Mouse (Mus musculus): ENCODE measurements around the gene Cpd.
A peak's percentile ranks its signal among the peaks of the same experiment; 100 is the strongest.
"Not testable (repeated sequence)": the region's sequence is repeated elsewhere in the genome, so short reads cannot be mapped to it uniquely, and the experiment has no call there.

Cpd gene

DNA sequence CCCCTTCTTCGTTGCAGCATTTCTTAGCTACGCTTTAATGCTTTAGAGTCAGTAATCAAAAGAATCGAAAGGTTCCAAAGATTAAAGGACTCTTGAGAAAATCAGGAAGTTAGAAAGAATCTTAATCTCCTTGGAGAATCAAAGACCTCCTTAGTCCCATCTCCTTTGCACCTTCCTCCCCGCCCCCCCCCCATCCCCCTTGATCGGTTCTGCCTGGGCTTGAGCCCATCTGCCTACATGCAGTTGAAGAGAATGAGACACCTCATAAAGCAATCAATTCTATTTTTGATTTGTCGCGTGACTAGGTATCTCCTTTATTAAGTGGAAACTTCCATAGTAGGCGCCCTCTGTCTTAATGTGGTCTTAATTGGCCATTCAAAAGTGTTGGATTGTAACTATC lies 536 bp upstream of the Cpd start:
- DNase-seq (ENCODE audit: extremely low spot score) = no peak

DNA sequence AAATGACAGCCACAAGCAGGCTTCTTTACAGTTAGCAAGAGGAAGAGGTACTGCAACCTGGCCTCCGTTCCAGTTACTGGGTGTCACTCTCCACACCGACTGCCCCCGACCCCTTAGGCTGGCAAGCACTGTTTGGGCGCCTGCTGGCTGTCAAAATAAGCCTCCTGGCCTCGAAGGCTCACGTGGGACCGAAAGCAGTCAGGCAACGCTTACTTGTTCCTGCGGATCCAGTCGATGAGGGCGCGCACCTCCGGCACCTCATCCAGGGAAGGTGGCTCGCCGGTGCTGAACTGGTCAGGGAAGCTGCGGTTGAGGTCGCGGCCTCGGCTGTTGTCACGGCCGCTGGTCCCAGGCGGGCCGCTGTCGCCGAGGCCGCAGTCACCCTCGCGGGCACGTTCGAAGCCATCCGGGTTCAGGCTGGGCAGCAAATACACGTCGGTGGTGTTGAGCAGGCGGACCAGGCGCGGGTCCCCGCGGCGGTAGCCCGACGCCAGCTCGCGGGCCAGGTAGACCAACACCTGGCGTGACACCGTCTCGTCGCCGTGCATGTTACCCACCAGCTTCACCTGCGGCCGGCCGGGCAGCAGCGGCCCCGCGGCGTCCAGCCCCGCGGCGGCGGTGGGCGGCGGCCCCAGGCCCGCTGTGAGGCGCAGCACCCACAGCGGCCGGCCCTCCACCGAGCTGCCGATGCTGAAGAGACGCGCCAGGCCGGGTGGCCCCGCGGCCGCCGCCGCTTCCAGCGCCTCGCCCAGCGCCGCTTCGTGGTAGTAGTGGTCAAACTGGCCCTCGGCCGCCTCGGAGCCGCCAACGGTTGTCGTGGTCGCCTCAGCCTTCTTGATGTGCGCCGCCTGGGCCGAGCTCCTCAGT lies 574 bp downstream of the Cpd start:
- DNase-seq (ENCODE audit: extremely low spot score) = peak; percentile 40

DNA sequence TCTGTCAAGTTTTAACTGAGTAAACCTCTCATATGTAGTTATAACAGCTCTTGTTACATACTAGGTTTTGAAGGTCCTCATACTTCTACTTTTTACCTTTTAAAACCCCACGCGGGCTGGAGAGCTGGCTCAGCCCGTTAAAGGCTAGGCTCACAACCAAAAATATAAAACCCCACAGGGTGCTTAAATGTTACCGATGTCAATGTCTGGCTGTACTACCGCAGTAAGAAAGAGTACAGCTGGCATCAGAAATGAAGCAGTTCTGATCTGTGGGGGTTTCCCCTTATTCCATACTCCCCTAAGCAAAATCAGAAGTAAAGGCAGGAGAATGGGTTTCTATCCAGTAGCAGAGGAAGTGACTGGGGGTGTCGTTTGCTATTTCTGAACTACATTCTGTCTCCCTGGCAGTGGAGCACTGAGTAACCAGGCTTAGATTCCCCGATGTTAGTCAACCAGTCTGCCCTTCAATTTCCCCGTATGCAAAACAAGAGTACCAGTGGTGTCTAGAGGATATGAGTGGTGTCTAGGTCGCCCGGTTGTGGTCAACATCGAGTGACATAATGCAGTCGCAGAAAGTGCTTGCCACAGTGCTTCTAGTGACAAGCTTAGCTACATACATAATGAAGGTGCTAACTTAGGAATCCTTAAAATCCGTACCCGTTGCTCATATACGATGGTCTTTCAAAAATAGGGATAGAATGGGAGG lies 1.4 kb downstream of the Cpd start:
- DNase-seq (ENCODE audit: extremely low spot score) = no peak

DNA sequence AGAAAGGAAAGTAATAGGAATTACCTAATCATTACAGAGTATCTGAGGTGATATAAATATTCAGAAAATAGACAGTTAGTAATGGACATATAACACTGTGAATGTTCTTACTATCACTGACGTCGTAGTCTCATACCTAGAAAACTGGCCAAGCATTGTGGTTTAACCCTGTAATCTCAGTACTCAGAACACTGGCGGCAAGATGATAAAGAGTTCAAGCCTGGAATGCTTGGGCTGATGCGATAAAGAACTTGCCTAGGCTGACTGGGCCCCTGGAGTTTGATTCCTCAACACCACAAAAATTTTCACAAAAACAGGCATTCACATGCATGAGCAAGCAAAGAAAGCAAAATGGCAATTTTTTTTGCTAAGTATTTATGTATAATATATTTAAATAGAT lies 8.2 kb downstream of the Cpd start:
- no peak for DNase-seq (ENCODE audit: extremely low spot score)

DNA sequence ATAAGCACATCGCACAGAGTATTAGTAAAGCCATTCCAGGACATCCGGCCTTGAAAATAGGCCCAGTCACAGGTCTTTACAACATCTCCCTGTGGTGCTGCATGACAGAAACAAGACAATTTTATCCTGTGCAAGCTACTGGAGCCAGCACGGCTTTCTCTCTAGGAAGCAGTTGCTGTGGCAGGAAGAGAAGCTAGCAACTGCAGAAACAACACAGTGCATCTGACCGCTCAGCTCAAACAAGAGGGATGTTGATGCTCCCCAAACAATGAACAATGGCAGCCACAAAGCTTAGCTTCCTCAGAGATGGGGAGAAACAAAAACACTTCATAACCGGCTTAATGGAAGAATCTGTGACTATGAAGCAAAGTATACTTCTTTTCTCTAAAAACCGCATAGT lies 10.5 kb downstream of the Cpd start:
- DNase-seq (ENCODE audit: extremely low spot score) = no peak

DNA sequence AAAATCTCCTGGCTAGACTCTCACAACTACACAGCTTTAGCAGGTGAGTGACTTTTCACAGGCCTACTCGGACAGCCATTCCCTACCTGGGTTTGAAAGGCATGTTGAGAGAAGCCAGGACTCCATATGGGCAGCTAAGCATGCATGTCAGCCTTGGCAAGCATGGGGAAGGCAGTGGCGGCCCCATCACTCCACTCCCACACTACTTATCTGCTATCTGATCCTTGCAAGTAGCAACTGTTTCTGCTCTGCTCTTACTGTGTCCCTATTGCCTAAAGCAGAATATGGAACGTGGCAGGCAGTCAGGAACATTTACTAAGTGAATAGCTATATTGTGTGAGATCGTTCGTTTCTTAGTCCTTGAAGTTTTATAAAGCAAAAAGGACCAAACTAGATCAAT lies 10.9 kb downstream of the Cpd start:
- DNase-seq (ENCODE audit: extremely low spot score) = no peak

- DNase-seq (ENCODE audit: extremely low spot score) = no peak
These were observed 12.2 kb downstream of the Cpd start for GRCm38 (mm10) chr11:76834665-76835064.

GRCm38 (mm10) chr11:76824885-76825265 lies 21.9 kb downstream of the Cpd start:
- no peak for DNase-seq (ENCODE audit: extremely low spot score)

GRCm38 (mm10) chr11:76824238-76824884 lies 22.5 kb downstream of the Cpd start:
- no peak for DNase-seq (ENCODE audit: extremely low spot score)

- no peak for DNase-seq (ENCODE audit: extremely low spot score)
These were observed 23.2 kb downstream of the Cpd start for GRCm38 (mm10) chr11:76823641-76824040.

DNA sequence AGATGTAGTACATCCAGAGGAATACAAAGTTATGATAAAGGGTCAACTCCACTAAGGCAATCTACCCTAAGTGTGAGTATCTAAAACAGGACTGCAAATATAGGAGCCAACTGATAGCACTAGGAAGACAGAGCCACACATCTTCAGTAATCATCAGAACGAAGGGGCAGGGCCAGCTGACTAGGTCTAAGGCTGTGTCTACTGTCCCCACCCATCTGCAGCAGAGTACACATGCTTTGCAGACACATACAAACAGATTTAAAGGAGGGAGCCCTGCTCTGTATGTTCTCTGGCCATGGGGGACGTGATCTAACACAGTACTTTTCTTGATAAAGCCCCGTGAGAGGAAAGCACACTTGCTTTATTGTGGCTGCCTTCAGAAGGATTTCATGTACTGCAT lies 25.5 kb downstream of the Cpd start:
- DNase-seq (ENCODE audit: extremely low spot score) = no peak

DNA sequence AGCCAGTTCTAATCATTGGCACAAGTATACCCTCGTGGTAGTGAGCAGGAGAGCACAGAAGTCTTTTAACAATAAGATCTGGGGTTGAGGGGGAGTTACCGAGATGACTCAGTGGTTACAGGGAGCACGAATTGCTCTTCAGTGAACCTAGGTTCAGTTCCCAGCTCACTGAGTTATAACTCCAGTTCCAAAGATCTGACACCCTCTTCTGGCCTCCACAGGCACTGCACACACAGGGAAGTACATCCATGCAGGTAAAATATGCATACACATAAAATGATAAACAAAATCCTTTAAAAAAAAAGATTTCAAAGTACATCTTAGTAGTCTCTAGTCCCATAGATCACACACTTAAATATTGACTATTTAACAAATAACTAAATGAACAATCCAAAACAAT lies 29.2 kb downstream of the Cpd start:
- no peak for DNase-seq (ENCODE audit: extremely low spot score)

DNA sequence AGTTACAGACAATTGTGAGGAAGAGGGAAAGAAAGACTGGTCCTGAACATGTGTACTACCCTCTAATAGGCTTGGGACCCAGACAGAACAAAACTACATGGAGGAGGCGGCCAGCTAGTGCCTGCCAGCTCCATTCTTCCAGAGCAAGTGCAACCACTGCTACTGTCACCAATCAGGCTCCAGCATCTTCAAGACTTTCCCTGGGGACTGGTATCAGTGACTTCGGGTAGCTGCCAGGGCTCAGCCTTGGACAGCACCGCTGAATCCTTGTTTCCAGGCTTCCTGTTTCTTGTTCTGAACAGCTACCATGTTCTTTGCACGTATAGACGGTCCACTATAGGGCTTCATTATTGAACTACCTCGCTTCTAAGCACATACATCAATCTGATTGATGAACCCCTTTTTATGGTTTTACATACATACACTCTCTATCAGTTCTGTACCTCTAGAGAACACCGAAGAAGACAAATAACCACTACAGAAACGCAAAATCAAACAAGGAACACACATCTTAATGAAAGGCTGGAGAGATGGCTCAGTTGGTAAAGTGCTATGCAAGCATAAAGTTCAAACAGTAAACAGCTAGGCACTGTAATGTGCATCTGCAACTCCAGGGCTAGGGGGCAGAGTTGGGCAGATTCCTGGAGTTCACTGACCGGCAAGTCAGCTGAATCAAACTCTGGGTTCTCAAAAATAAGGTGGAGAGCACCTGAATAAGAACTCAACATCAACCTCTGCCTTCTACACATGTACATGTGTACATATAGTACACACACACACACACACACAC lies 35.9 kb downstream of the Cpd start:
- DNase-seq (ENCODE audit: extremely low spot score) = no peak

- DNase-seq (ENCODE audit: extremely low spot score) = no peak
These were observed 37.4 kb downstream of the Cpd start for GRCm38 (mm10) chr11:76809450-76809849.

DNA sequence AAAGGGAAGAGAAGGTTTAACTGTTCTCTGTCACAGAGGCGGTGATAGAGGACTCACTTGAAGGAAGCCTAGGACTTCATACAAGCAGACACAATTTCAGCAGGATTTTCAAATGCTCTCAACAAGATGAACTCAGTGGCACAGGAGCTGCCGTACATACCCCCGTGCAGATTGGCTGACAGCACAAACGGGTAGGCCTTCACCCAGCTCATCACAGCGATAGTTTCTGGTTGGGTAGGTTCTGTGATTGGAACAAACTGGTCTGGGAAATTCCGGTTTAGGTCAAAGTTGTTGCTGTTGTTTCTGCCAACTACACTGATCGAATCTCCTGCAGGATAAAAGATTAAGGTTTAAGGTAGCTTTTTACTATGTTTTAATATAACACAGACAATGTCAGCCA lies 38.3 kb downstream of the Cpd start:
- no peak for DNase-seq (ENCODE audit: extremely low spot score)

GRCm38 (mm10) chr11:76807007-76807679 lies 39.7 kb downstream of the Cpd start:
- no peak for DNase-seq (ENCODE audit: extremely low spot score)

- no peak for DNase-seq (ENCODE audit: extremely low spot score)
These were observed 40.8 kb downstream of the Cpd start for GRCm38 (mm10) chr11:76806026-76806425.

- DNase-seq (ENCODE audit: extremely low spot score) = not testable (repeated sequence)
These were observed 41.7 kb downstream of the Cpd start for GRCm38 (mm10) chr11:76805072-76805471.

DNA sequence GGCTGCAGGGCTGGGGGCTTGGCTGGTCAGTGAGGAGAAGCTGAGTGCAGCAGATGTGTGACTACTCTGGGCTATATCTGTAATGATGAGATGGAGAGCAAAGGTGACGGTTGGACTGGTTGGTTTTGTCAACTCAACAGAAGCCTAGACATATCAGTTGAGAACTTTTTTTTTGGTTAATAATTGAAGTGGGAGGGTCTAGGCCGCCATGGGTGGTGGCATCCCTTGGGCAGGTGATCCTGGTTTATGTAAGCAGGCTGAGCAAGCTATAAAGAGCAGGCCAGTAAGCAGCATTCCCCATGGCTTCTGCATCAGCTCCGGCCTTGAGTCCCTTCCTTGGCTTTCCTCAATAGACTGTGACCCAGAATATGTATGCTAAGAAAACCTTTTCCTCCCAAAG lies 43.6 kb downstream of the Cpd start:
- no peak for DNase-seq (ENCODE audit: extremely low spot score)

DNA sequence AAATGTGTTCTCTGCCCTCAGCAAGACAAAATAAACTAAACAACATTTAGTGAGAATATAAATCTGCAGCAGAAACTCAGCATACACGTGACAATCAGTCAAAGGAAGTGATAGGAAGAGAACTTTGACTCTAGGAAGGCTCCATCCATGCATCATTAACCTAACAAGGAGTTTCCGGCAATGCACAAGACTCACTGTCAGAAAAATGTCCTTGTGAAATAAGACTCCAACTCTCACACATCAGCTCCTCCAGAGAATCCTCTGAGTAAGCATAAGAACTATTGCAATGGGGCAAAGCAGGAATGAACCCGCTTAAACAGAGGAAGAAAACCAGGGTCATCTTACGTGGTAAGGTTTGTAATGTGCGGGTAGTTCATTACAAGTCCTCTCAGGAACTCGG lies 49.6 kb downstream of the Cpd start:
- DNase-seq (ENCODE audit: extremely low spot score) = no peak

DNA sequence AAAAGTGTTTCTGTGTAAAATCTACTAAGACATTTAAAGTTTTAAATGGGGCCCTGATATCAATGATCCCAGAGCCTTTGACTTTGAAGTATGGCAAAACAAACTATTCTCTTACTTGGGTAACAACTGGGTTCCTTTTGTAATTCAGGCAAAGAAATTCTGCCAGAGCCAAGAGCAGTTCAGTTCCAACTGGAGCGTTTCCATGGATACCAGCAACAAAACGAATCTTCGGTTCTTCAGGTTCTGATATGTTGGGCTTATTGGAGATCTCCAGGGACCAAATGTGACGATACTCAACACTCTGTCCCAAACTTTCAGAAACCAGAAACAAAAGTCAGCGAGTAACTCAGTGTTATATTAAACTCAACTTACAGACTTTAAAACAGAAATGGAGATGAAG lies 51.5 kb downstream of the Cpd start:
- DNase-seq (ENCODE audit: extremely low spot score) = no peak
